Mouse (Mus musculus): ENCODE data around the gene Nat8f5.

DNA sequence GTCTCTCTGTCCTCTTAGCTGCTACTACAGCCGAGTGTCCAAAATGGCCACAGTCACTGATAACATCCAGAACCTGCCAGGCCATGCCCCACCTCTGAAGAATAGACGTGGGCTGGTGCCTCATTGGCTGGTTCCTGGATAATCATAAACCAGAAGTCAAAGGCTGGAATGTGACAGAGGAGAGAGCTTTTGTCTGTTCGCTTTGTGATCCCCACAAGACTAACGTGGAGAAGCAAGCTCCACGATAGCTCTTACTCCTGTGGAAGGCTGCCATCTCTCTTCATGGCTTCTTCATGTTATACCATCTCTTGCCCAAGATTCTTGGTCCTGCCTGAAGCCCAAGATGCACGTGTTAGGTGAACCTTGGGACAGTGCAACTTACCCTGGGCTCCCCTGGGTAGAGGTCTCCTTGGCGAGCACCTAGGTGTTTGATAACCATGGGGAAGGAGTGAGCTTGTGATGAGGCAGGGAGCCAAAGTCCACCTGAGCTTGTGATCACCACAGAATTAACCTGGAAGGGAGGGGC lies 11.1 kb upstream of the Nat8f5 start, which contains the start of gene Nat8:
- TF ChIP-seq POLR2A (IDR thresholded peaks at IDR 0.05; ENCODE audit: borderline replicate concordance, extremely low read depth, low read depth, low read length) = no peak
- TF ChIP-seq CTCF (IDR thresholded peaks at IDR 0.05; ENCODE audit: insufficient read depth, low read length) = no peak
